Mouse (Mus musculus): ENCODE results near the gene Kcnq1.

Kcnq1 gene

GRCm38 (mm10) chr7:143093847-143094246 is 12.3 kb upstream of the Kcnq1 start:
- no peak for DNase-seq (ENCODE audit: low read depth)

GRCm38 (mm10) chr7:143094592-143095553 is 11.3 kb upstream of the Kcnq1 start, which contains the start of gene Trpm5:
TSS of gene Trpm5 (minus strand) at chr7:143094642.
- DNase-seq (ENCODE audit: low read depth): peak; percentile 52

GRCm38 (mm10) chr7:143095554-143095907 is 10.6 kb upstream of the Kcnq1 start:
- no peak for DNase-seq (ENCODE audit: low read depth)

- DNase-seq (ENCODE audit: low read depth): no peak
Measured at GRCm38 (mm10) chr7:143100759-143101158, 5.4 kb upstream of the Kcnq1 start.

- no peak for DNase-seq (ENCODE audit: low read depth)
Measured at GRCm38 (mm10) chr7:143105258-143105897, 784 bp upstream of the Kcnq1 start.

- DNase-seq (ENCODE audit: low read depth): no peak
Measured at GRCm38 (mm10) chr7:143106672-143107465, 707 bp downstream of the Kcnq1 start.

- no peak for DNase-seq (ENCODE audit: low read depth)
Measured at GRCm38 (mm10) chr7:143108200-143108599, 2.0 kb downstream of the Kcnq1 start.

GRCm38 (mm10) chr7:143108996-143109660 is 3.0 kb downstream of the Kcnq1 start:
- no peak for DNase-seq (ENCODE audit: low read depth)

- no peak for DNase-seq (ENCODE audit: low read depth)
Measured at GRCm38 (mm10) chr7:143109696-143110095, 3.5 kb downstream of the Kcnq1 start.

- DNase-seq (ENCODE audit: low read depth): no peak
Measured at GRCm38 (mm10) chr7:143110803-143111202, 4.6 kb downstream of the Kcnq1 start.

- DNase-seq (ENCODE audit: low read depth): no peak
Measured at GRCm38 (mm10) chr7:143111719-143112118, 5.6 kb downstream of the Kcnq1 start.

GRCm38 (mm10) chr7:143112395-143112794 is 6.2 kb downstream of the Kcnq1 start:
- no peak for DNase-seq (ENCODE audit: low read depth)

- no peak for DNase-seq (ENCODE audit: low read depth)
Measured at GRCm38 (mm10) chr7:143114773-143115172, 8.6 kb downstream of the Kcnq1 start.

GRCm38 (mm10) chr7:143116521-143116920 is 10.4 kb downstream of the Kcnq1 start:
- DNase-seq (ENCODE audit: low read depth): no peak

- no peak for DNase-seq (ENCODE audit: low read depth)
Measured at GRCm38 (mm10) chr7:143119407-143119806, 13.2 kb downstream of the Kcnq1 start.

- DNase-seq (ENCODE audit: low read depth): no peak
Measured at GRCm38 (mm10) chr7:143119826-143120225, 13.7 kb downstream of the Kcnq1 start.

GRCm38 (mm10) chr7:143122191-143122590 is 16.0 kb downstream of the Kcnq1 start:
- DNase-seq (ENCODE audit: low read depth): no peak

- no peak for DNase-seq (ENCODE audit: low read depth)
Measured at GRCm38 (mm10) chr7:143123876-143124669, 17.9 kb downstream of the Kcnq1 start.

GRCm38 (mm10) chr7:143124902-143125301 is 18.7 kb downstream of the Kcnq1 start:
- no peak for DNase-seq (ENCODE audit: low read depth)

- no peak for DNase-seq (ENCODE audit: low read depth)
Measured at GRCm38 (mm10) chr7:143132815-143133214, 26.7 kb downstream of the Kcnq1 start.

- DNase-seq (ENCODE audit: low read depth): no peak
Measured at GRCm38 (mm10) chr7:143136125-143136524, 30.0 kb downstream of the Kcnq1 start.
